Mouse (Mus musculus) forebrain, embryonic 16.5 days (tissue): ENCODE data around the gene R3hcc1l. TPM values are rescaled to one million over a fixed set of nuclear protein-coding genes. Genes with fewer than 3 reads are reported as not detected.

Experiments used
- ATAC-seq: fragments of 200-750 bp; cut with Nextera tagmentation; 2 replicates; pipeline ENCODE4 v1.8.0; 2017; ENCODE audit warnings: mild to moderate bottlenecking, moderate library complexity
- H3K27ac ChIP-seq: fragments of 300-500 bp; sonication (generic); 2 replicates; pipeline ENCODE4 v1.5.1; 2014; ENCODE audit warnings: low read length, control low read depth
- H3K27me3 ChIP-seq: fragments of 300-500 bp; sonication (generic); replicated peaks from 2 replicates; pipeline ENCODE4 v1.6.1; 2014; ENCODE audit warnings: low read length; ENCODE audit not compliant: control insufficient read depth, insufficient read depth
- H3K36me3 ChIP-seq: fragments of 300-500 bp; sonication (generic); 2 replicates; pipeline ENCODE4 v1.6.1; 2014; ENCODE audit not compliant: control insufficient read depth, insufficient read depth
- H3K4me1 ChIP-seq: fragments of 300-500 bp; sonication (generic); replicated peaks from 2 replicates; pipeline ENCODE4 v1.6.1; 2014; ENCODE audit warnings: low read length; ENCODE audit not compliant: control insufficient read depth, insufficient read depth
- H3K4me2 ChIP-seq: fragments of 300-500 bp; sonication (generic); 2 replicates; pipeline ENCODE4 v1.6.1; 2014; ENCODE audit warnings: mild to moderate bottlenecking, low read length, control low read depth
- H3K4me3 ChIP-seq: fragments of 300-500 bp; sonication (generic); replicated peaks from 2 replicates; pipeline ENCODE4 v1.5.1; 2014; ENCODE audit warnings: mild to moderate bottlenecking, low read length, control low read depth
- H3K9ac ChIP-seq: fragments of 300-500 bp; sonication (generic); replicated peaks from 2 replicates; pipeline ENCODE4 v1.6.1; 2014; ENCODE audit warnings: low read depth, low read length, control low read depth
- H3K9me3 ChIP-seq: fragments of 300-500 bp; sonication (generic); 2 replicates; pipeline ENCODE4 v1.6.1; 2016; ENCODE audit warnings: low read length; ENCODE audit not compliant: control insufficient read depth
- WGBS: fragments of 180-500 bp; shearing (Covaris S2); extraction: QIAGEN DNeasy Blood & Tissue Kit; methylation state at CpG from one replicate; pipeline ENCODE4 v1.1.7; 2014; 5-methylcytosine and 5-hydroxymethylcytosine counted together
- polyA plus RNA-seq: library from polyadenylated mRNA; unstranded; fragments of >200 nt; fragmentation: Nextera tagmentation; extraction: Ambion mirVana; gene quantifications from 2 replicates; pipeline ENCODE4 v1.2.1, GENCODE M21; 2015

Gene R3hcc1l
- polyA plus RNA-seq, 1 experiment from 2014 or later, result 19.3 TPM

DNA sequence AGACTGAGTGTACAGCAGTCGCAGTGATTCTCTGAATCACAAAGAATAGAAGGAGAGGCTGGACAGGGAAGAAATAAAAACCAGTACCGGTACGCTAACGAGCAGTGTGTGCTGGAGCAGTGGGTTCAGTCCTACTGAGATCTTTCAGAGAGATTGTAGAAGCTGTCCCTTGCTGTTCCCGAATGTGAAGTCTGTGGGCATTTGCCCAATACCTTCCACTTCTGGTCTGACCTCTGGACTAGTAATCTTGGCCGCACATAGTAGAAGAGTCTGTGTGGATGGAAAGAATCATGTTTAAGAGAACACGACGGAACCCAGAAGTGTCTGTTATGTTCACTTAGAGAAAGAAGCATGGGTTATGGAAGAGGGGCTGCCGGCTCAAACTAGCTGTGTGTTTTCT is 8.9 kb upstream of the R3hcc1l start:
- Histone ChIP-seq H3K27ac (no peak overlapping the region), H3K9ac (no peak overlapping the region), H3K4me3 (no peak overlapping the region), H3K4me2 (no peak overlapping the region), H3K4me1 (no peaks in the 10 kb centered on the region), H3K27me3 (no peaks in the 10 kb centered on the region), H3K36me3 (no peaks in the 10 kb centered on the region), H3K9me3 (no peaks in the 10 kb centered on the region)
- no peak for ATAC-seq
- WGBS, result 67% methylated on average over 9 of the region's 9 CpGs

DNA sequence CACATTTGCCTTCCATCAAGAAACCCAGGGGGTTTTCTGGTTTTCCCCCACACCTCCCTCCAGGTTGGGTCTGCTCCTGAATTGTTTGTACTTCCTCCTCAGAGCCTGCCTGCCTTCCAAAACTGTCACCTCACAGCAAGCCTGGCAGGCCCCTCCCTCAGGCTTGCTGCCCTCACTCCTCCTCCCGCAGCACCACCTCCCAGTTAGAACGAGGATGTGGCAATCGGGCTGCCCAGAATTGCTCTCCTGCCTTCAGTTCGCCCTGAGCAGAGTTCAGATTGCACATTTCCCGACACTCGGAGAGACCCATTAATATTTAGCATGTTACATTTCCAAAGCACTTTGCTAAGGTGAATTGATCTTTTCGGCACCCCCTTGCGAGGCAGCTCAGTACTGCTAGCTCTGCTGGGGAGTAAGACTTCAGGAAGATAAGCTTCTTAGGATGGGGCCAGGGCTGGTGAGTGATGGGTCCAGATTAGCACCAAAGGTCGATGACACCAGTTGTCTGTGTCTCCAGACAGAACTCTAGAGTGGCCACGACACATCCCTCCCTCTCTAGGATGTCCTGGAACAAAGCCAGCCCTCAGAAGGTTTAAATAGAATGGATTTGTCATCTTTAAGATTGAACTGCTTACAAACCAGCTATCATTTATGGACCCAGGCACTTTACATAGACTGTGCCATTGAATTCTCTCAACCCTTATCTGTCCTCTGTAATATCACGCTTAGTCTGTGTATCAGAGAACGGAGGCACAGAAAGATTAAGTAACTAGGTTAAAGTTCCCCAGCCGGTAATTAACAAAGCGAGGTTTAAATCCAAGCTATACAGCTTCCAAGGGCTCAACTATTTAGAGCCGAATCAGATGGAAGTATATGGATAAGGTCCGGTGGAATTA is 8.0 kb upstream of the R3hcc1l start:
- 63% methylated on average over 16 of the region's 16 CpGs for WGBS
- Histone ChIP-seq H3K9me3 (no peaks in the 10 kb centered on the region), H3K36me3 (no peaks in the 10 kb centered on the region), H3K9ac (no peak overlapping the region), H3K4me3 (no peak overlapping the region), H3K27me3 (no peaks in the 10 kb centered on the region), H3K4me1 (no peaks in the 10 kb centered on the region), H3K4me2 (no peak overlapping the region), H3K27ac (no peak overlapping the region)
- no peak for ATAC-seq

DNA sequence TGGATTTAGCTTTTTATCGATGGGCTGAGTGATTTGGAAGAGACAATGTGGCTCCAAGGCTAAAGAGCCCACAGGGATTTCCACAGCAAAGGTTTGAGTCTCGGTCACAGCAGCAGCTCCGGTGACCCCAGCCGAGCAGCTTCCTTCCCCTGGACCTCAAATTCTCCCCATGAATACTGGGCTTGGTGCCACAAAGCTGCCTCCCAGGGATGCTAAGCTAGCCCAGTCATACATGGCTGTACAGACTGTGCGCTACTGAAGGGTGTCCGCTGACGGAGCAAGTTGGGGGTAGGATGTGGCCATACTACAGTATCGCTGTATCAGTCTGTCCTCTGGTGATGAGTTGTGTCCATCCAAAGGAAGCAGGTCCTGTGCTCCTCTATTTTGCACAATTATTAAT is 2.9 kb upstream of the R3hcc1l start:
- Histone ChIP-seq H3K4me2 (no peak overlapping the region), H3K4me3 (no peak overlapping the region), H3K4me1 (peaks cover 9% of the 10 kb centered on the region), H3K9ac (no peak overlapping the region), H3K9me3 (no peaks in the 10 kb centered on the region), H3K27ac (no peak overlapping the region), H3K36me3 (no peaks in the 10 kb centered on the region), H3K27me3 (no peaks in the 10 kb centered on the region)
- no peak for ATAC-seq
- WGBS, result 88% methylated on average over 8 of the region's 8 CpGs

DNA sequence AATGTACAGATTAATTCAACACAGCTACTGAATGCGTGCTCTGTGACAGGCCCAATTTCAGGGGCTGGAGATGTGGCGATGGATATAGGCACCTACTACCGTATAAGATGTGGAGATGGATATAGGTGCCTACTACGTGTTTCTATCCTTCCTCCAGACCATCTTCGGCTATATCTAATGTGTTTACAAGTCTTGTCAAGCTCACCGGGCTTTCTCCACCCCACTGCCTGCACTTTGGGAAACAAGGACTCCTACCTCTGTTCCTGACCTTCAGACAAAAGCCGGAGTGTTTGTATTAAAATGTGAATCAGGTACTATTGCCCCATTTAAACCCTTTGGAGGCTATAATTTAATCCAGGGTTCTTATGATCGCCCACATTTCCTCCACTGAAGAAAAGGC is 2.4 kb upstream of the R3hcc1l start:
- H3K4me2 ChIP-seq, result no peak overlapping the region
- no peaks in the 10 kb centered on the region for H3K9me3 ChIP-seq
- peaks cover 9% of the 10 kb centered on the region for H3K4me1 ChIP-seq
- no peak for ATAC-seq
- H3K9ac ChIP-seq, result no peak overlapping the region
- no peak overlapping the region for H3K27ac ChIP-seq
- 90% methylated on average over 8 of the region's 8 CpGs for WGBS
- no peaks in the 10 kb centered on the region for H3K27me3 ChIP-seq
- H3K4me3 ChIP-seq, result no peak overlapping the region
- no peaks in the 10 kb centered on the region for H3K36me3 ChIP-seq

DNA sequence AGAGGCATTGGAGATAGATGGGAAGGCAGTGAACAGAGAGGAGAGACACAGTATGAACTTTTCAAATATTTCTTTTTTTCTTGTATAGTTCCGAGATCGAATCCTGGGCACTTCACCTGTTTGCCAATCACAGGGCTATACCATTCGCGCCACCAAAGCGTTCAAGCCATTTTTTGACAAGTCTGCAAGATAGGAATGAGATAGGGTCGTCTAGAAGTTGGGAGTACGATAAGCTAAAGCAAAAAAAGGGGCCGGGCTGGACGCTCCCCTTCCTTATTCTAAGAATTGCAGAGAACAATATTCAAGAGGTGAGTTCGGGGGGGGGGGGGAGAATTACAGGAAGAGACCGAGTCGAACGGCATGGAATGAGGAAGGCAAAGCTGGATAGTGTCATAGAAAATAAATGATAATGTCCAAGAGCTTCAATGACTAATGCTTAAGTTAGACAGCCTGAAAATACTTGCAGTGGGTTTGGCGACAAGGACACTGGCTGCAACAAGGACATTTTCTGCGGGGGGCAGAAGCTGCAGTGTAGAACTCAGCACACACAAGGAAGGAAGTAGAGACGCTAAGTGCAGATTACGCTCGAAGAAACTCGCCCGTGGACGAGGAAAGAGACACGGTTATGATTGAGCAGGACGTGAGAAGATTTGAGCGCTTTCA is 471 bp upstream of the R3hcc1l start:
- Histone ChIP-seq H3K27me3 (no peaks in the 10 kb centered on the region), H3K36me3 (no peaks in the 10 kb centered on the region), H3K4me2 (peak overlapping the region; percentile 65), H3K27ac (peak overlapping the region; percentile 56; the same call in 1 of the 2 replicates), H3K9ac (peak overlapping the region; percentile 75), H3K4me3 (peak overlapping the region; percentile 70), H3K4me1 (peaks cover 9% of the 10 kb centered on the region), H3K9me3 (no peaks in the 10 kb centered on the region)
- WGBS, result 28% methylated on average over 24 of the region's 24 CpGs
- ATAC-seq, result 0 out of 2 replicates have a peak, but pooled peaks have one; percentile 5

DNA sequence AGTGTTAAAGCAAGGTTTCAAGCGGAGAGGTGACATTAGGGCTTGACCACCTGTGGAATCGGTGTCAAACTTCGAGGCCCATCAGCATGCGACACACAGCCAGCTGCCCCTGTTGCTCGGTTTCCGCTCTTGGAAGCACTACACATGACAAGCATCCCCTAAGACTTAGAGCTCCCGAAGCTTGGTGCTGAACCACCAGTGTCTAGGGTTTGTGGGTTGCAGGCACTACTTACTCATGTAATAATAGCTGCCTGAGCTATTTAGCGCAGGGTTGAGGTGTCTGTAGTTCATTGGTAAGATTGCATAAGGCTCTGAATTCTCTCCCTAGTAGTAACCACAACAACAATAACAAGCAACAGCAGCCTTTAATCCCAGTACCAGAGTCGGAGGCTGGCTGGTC is 1.2 kb downstream of the R3hcc1l start:
- peak overlapping the region; percentile 67 for H3K4me2 ChIP-seq
- H3K4me3 ChIP-seq, result peak overlapping the region; percentile 70
- peaks cover 9% of the 10 kb centered on the region for H3K4me1 ChIP-seq
- H3K36me3 ChIP-seq, result no peaks in the 10 kb centered on the region
- H3K9me3 ChIP-seq, result no peaks in the 10 kb centered on the region
- H3K27ac ChIP-seq, result no peak overlapping the region
- no peak for ATAC-seq
- H3K27me3 ChIP-seq, result no peaks in the 10 kb centered on the region
- H3K9ac ChIP-seq, result no peak overlapping the region
- 54% methylated on average over 9 of the region's 9 CpGs for WGBS

DNA sequence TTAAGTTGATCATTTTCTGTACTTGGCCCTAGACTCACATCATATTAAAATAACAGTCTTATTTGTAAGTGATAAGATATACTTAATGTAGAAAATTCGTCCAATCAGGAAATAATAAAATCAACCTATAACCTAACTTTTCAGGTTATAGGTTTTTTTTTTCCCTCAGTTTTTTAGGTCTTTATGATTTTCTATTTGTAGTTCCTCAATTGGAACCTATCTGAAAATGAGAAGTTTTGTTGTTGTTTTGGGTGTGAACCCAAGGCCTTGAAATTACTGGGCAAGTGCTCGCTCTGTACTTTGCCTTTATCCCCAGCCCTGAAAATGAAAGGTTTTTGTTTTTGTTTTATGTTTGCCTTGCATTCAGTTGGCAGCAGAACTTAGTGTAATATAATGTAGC is 6.1 kb downstream of the R3hcc1l start:
- no peaks in the 10 kb centered on the region for H3K9me3 ChIP-seq
- H3K4me1 ChIP-seq, result peaks cover 3% of the 10 kb centered on the region
- H3K4me3 ChIP-seq, result no peak overlapping the region
- H3K4me2 ChIP-seq, result no peak overlapping the region
- no peak for ATAC-seq
- H3K9ac ChIP-seq, result no peak overlapping the region
- H3K27ac ChIP-seq, result no peak overlapping the region
- WGBS, result 100% methylated on average over 2 of the region's 2 CpGs
- no peaks in the 10 kb centered on the region for H3K36me3 ChIP-seq
- no peaks in the 10 kb centered on the region for H3K27me3 ChIP-seq

DNA sequence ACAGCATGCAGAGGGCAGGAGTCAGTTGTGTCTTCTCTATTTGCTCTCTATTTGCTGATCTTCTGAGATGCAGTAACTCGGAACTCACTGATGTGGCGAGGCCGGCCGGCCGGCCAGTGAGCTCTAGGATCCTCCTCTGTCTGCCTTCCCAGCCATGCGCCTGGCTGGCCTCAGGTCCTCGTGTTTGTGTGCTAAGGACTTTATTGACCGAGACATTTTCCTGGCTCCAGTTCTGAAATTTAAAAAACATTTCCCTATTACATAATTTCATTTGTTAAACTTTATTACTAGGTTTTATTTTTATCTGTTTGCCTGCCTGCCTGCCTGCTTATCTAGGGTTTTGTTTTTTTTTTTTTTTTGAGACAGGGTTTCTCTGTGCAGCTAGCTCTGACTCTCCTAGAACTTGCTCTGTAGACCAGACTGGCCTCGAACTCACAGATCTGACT is 11.5 kb downstream of the R3hcc1l start:
- Histone ChIP-seq H3K27ac (no peak overlapping the region), H3K36me3 (no peaks in the 10 kb centered on the region), H3K27me3 (no peaks in the 10 kb centered on the region), H3K9me3 (no peaks in the 10 kb centered on the region), H3K4me2 (no peak overlapping the region), H3K9ac (no peak overlapping the region), H3K4me1 (no peaks in the 10 kb centered on the region), H3K4me3 (no peak overlapping the region)
- WGBS, result 77% methylated on average over 9 of the region's 9 CpGs
- no peak for ATAC-seq

DNA sequence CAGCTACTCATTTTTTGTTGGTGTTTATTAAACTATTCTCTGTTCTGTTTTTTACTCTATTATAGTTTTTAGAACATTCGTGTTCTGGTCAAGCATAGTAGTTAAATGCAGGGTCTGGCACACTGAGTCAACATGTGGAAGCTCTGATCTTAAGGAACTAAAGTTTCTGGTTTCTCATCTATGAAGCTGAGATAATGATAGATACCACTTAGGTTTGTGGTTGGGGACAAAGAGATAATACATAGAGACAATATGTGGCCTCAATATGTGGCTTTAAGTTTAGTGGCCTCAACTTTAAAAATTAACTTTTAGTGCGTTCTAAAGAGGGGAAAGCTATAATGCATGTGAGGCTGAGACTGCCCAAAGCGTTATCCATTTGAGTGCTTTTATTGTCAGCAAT is 15.9 kb downstream of the R3hcc1l start:
- Histone ChIP-seq H3K9ac (no peak overlapping the region), H3K9me3 (no peaks in the 10 kb centered on the region), H3K27ac (no peak overlapping the region), H3K4me3 (no peak overlapping the region), H3K4me2 (no peak overlapping the region), H3K27me3 (no peaks in the 10 kb centered on the region), H3K4me1 (no peaks in the 10 kb centered on the region), H3K36me3 (no peaks in the 10 kb centered on the region)
- 87% methylated on average over 3 of the region's 3 CpGs for WGBS
- ATAC-seq, result no peak
